13 mouse cellular contexts compared by ENCODE assay signal in the genomic region with DNA sequence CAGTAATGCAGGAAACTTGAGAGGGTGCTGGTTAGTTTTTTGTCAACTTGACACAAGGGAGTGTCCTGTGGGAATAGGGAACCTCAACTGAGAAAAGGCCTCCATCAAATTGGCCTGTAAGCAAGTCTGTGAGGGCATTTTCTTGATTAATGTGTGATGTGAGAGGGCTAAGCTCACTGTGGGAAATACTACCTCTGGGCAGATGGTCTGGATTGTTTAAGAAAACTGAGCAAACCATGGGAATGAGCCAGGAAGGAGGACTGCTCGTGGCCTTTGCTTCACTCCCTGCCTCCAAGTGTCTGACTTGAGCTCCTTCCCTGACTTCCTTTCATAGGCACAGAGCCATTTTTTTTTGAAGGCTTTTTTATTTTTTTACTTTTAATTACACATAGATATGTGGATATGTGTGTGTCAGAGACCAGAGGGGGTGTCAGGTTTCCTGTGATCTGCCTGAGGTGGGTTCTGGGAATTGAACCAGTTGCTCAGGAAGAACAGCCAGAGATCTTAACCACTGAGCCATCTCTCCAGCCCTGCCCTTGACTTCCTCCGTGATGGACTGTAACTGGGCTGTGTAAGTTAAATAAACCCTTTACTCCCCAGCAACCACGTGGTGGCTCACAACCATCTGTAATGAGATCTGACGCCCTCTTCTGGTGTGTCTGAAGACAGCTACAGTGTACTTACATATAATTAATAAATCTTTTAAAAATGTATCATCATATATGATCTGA. TPM values are rescaled to one million over a fixed set of nuclear protein-coding genes. Genes with fewer than 3 reads are reported as not detected.
DNase-seq lines count a peak whose midpoint lies in the region; ATAC-seq and TF ChIP-seq lines count a peak whose summit lies in the region.
"Had no signal": no experiment of that assay in that cellular context is flagged by ENCODE, and none has a peak within 500 bp of the region (broad histone marks: within the 10 kb centered on the region; RNA-seq: fewer than 3 reads in every experiment).

No protein-coding gene starts in this region.

- WGBS in heart, embryonic 10.5 days, result 55% methylated on average over 4 of the region's 4 CpGs
- WGBS in liver, embryonic 11.5 days, result 48% methylated on average over 4 of the region's 4 CpGs
- WGBS in embryonic facial prominence, embryonic 12.5 days, result 36% methylated on average over 4 of the region's 4 CpGs

- no peak overlapping the region for H3K9ac ChIP-seq in liver, embryonic 11.5 days (ENCODE audit: low read depth, low read length)
- H3K9ac ChIP-seq in embryonic facial prominence, embryonic 12.5 days, result no peak overlapping the region
- H3K9ac ChIP-seq: midbrain, embryonic 15.5 days had no signal

- no peak overlapping the region for H3K4me3 ChIP-seq in heart, embryonic 10.5 days
- no peak overlapping the region for H3K4me3 ChIP-seq in liver, embryonic 11.5 days (ENCODE audit: low read depth, low read length)
- H3K4me3 ChIP-seq in embryonic facial prominence, embryonic 12.5 days, result no peak overlapping the region
- H3K4me3 ChIP-seq in myocyte, result no peak overlapping the region
- H3K4me3 ChIP-seq: midbrain, embryonic 15.5 days had no signal

- H3K9me3 ChIP-seq in heart, embryonic 10.5 days, result peaks cover 3% of the 10 kb centered on the region; the same call in 1 of the 2 replicates
- H3K9me3 ChIP-seq in liver, embryonic 11.5 days (ENCODE audit: control insufficient read depth, low read length), result no peaks in the 10 kb centered on the region; the same call in 1 of the 2 replicates
- peaks cover 4% of the 10 kb centered on the region; the same call in 1 of the 2 replicates for H3K9me3 ChIP-seq in embryonic facial prominence, embryonic 12.5 days
- H3K9me3 ChIP-seq: midbrain, embryonic 15.5 days had no signal

- peaks cover 2% of the 10 kb centered on the region; the same call in 1 of the 2 replicates for H3K36me3 ChIP-seq in heart, embryonic 10.5 days
- no peaks in the 10 kb centered on the region for H3K36me3 ChIP-seq in liver, embryonic 11.5 days (ENCODE audit: control insufficient read depth, insufficient read depth, low read length)
- no peaks in the 10 kb centered on the region for H3K36me3 ChIP-seq in embryonic facial prominence, embryonic 12.5 days
- H3K36me3 ChIP-seq in myocyte (ENCODE audit: control insufficient read depth, insufficient read depth), result no peaks in the 10 kb centered on the region
- H3K36me3 ChIP-seq: midbrain, embryonic 15.5 days had no signal

- H3K27ac ChIP-seq in heart, embryonic 10.5 days, result peak overlapping the region; percentile 85
- no peak overlapping the region for H3K27ac ChIP-seq in liver, embryonic 11.5 days (ENCODE audit: low read depth, low read length)
- peak overlapping the region; percentile 89 for H3K27ac ChIP-seq in embryonic facial prominence, embryonic 12.5 days
- H3K27ac ChIP-seq: midbrain, embryonic 15.5 days had no signal

- DNase-seq in heart, embryonic 10.5 days (ENCODE audit: low spot score), result no peak
- no peak for DNase-seq in heart, postnatal 36 days
- DNase-seq in liver, embryonic 11.5 days (ENCODE audit: low spot score), result peak; percentile 22
- no peak for DNase-seq in liver
- no peak for DNase-seq in right cerebral cortex, postnatal 36 days (ENCODE audit: low spot score in 2 of 2)
- no peak for DNase-seq in ovary, postnatal 36 days (ENCODE audit: low spot score)
- DNase-seq: cerebellum, adult 9-10 months; lung, postnatal 14 days; spleen, adult 18-20 months had no signal

- intact Hi-C loops in heart, postnatal 36 days (cut with DNase I), result no loop called here

- no peaks in the 10 kb centered on the region for H3K79me2 ChIP-seq in myocyte (ENCODE audit: control insufficient read depth, insufficient read depth)

- H3ac ChIP-seq in myocyte (ENCODE audit: control insufficient read depth, insufficient read length), result no peak overlapping the region

- no peak for TF ChIP-seq POLR2A in myocyte (IDR thresholded peaks at IDR 0.05; ENCODE audit: insufficient read length, low read depth)

- peaks cover 40% of the 10 kb centered on the region for H3K4me1 ChIP-seq in heart, embryonic 10.5 days
- peaks cover 14% of the 10 kb centered on the region for H3K4me1 ChIP-seq in liver, embryonic 11.5 days (replicated peaks; ENCODE audit: control insufficient read depth, insufficient read depth, low read length)
- H3K4me1 ChIP-seq in embryonic facial prominence, embryonic 12.5 days, result peaks cover 45% of the 10 kb centered on the region

- no peak overlapping the region for H3K4me2 ChIP-seq in liver, embryonic 11.5 days
- no peak overlapping the region for H3K4me2 ChIP-seq in embryonic facial prominence, embryonic 12.5 days (replicated peaks)
- no peak overlapping the region for H3K4me2 ChIP-seq in myocyte (ENCODE audit: low read depth)
- H3K4me2 ChIP-seq: midbrain, embryonic 15.5 days had no signal

- no peak for ATAC-seq in liver, embryonic 11.5 days (replicated peaks; ENCODE audit: low FRiP score)
- peak; percentile 64 for ATAC-seq in embryonic facial prominence, embryonic 12.5 days (ENCODE audit: insufficient number of reproducible peaks, insufficient read depth, low FRiP score, low TSS enrichment)

- H3K27me3 ChIP-seq in heart, embryonic 10.5 days (ENCODE audit: insufficient read depth, poor library complexity, severe bottlenecking), result no peaks in the 10 kb centered on the region
- no peaks in the 10 kb centered on the region for H3K27me3 ChIP-seq in liver, embryonic 11.5 days (replicated peaks; ENCODE audit: control insufficient read depth, insufficient read depth, low read length)
- H3K27me3 ChIP-seq in embryonic facial prominence, embryonic 12.5 days, result no peaks in the 10 kb centered on the region
- no peaks in the 10 kb centered on the region for H3K27me3 ChIP-seq in myocyte (ENCODE audit: control insufficient read depth, insufficient read depth, insufficient read length)
- H3K27me3 ChIP-seq: CH12.LX; midbrain, embryonic 15.5 days had no signal

TF ChIP-seq in myocyte, 11 proteins besides CTCF, POLR2A, EP300 and RAD21:
- TF ChIP-seq MYOD1 (IDR thresholded peaks at IDR 0.05; ENCODE audit: control insufficient read depth in 1 of 3, insufficient read length in 2 of 3, low read depth in 2 of 3) (peak in 1 of 3 experiments; percentile 5), POLR2AphosphoS2 (IDR thresholded peaks at IDR 0.05; ENCODE audit: insufficient read length, low read depth) (no peak), USF1 (IDR thresholded peaks at IDR 0.05; ENCODE audit: low read depth) (peak; percentile 14)

RNA-seq across cellular contexts. Expression of a gene that starts 44.0 kb away (rescaled TPM):
- polyA plus RNA-seq in heart, embryonic 10.5 days (2016; fragmentation: Nextera tagmentation; extraction: Ambion mirVana), result 34.5 and 42.8 TPM in 2 replicates
- 1 to 10 TPM; 2.1 to 2.4 TPM for total RNA-seq in heart, postnatal 36 days (2021)
- polyA plus RNA-seq in liver, embryonic 11.5 days (2014; fragmentation: Nextera tagmentation; extraction: Ambion mirVana), result 15.9 and 17.2 TPM in 2 replicates
- polyA plus RNA-seq in embryonic facial prominence, embryonic 12.5 days (2016; fragmentation: Nextera tagmentation; extraction: Ambion mirVana), result 10.8 and 13.5 TPM in 2 replicates
- 7.5 TPM for polyA plus RNA-seq in myocyte (2012; fragmentation: generic; extraction: Trizol)

RNA-seq across cellular contexts. Expression of a gene that starts 45.1 kb away (rescaled TPM):
- polyA plus RNA-seq in heart, embryonic 10.5 days (2016; fragmentation: Nextera tagmentation; extraction: Ambion mirVana), result 94.9 and 96.4 TPM in 2 replicates
- total RNA-seq in heart, postnatal 36 days (2021), result 1 to 10 TPM in 1 of 2 experiments, under 1 TPM in 1; 0.81 to 1.8 TPM
- polyA plus RNA-seq in liver, embryonic 11.5 days (2014; fragmentation: Nextera tagmentation; extraction: Ambion mirVana), result 122 and 151 TPM in 2 replicates
- polyA plus RNA-seq in embryonic facial prominence, embryonic 12.5 days (2016; fragmentation: Nextera tagmentation; extraction: Ambion mirVana), result 66.9 and 71.1 TPM in 2 replicates
- 3.8 TPM for polyA plus RNA-seq in myocyte (2012; fragmentation: generic; extraction: Trizol)

Comparison
In these comparisons a context has a peak if more than half of its experiments do, and no peak if none do; other contexts are left out.
1. RNA of a gene that starts 45.1 kb away (polyA plus RNA-seq): 122 to 151 TPM in liver, embryonic 11.5 days, 94.9 to 96.4 TPM in heart, embryonic 10.5 days and 66.9 to 71.1 TPM in embryonic facial prominence, embryonic 12.5 days; 3.8 TPM in myocyte (single experiment); every median in the first group is over 10 times any median in the second.